Mouse (Mus musculus) midbrain, embryonic 10.5 days (tissue): Measurements from ENCODE around the gene Rtkn. TPM values are rescaled to one million over a fixed set of nuclear protein-coding genes. Genes with fewer than 3 reads are reported as not detected.

Experiments
- DNase-seq: peaks from one replicate; pipeline ENCODE4 v3.0.0-alpha.2; 2017; ENCODE audit warnings: low spot score
- H3K27ac ChIP-seq: fragments of 300-500 bp; sonication (generic); replicated peaks from 2 replicates; pipeline ENCODE4 v1.5.1; 2016; ENCODE audit warnings: mild to moderate bottlenecking
- H3K27me3 ChIP-seq: fragments of 300-500 bp; sonication (generic); 2 replicates; pipeline ENCODE4 v1.6.1; 2016; ENCODE audit warnings: low read depth, mild to moderate bottlenecking; ENCODE audit not compliant: poor library complexity, severe bottlenecking
- H3K36me3 ChIP-seq: fragments of 300-500 bp; sonication (generic); 2 replicates; pipeline ENCODE4 v1.6.1; 2016; ENCODE audit warnings: mild to moderate bottlenecking, moderate library complexity
- H3K4me1 ChIP-seq: fragments of 300-500 bp; sonication (generic); 2 replicates; pipeline ENCODE4 v1.6.1; 2016
- H3K4me3 ChIP-seq: fragments of 300-500 bp; sonication (generic); 2 replicates; pipeline ENCODE4 v1.5.1; 2016; ENCODE audit warnings: mild to moderate bottlenecking, moderate library complexity
- H3K9me3 ChIP-seq: fragments of 300-500 bp; sonication (generic); replicated peaks from 2 replicates; pipeline ENCODE4 v1.6.1; 2016; ENCODE audit warnings: mild to moderate bottlenecking
- WGBS: fragments of 180-500 bp; shearing (Covaris S2); methylation state at CpG from one replicate; pipeline ENCODE4 v1.1.7; 2016; 5-methylcytosine and 5-hydroxymethylcytosine counted together
- polyA plus RNA-seq: library from polyadenylated mRNA; unstranded; fragments of >200 nt; fragmentation: Nextera tagmentation; extraction: Ambion mirVana; gene quantifications from 2 replicates; pipeline ENCODE4 v1.2.1, GENCODE M21; 2016

Gene Rtkn
- polyA plus RNA-seq, 1 experiment from 2014 or later, result 35.3 TPM

- H3K4me1 ChIP-seq, result peaks cover 56% of the 10 kb centered on the region
- no peak for DNase-seq
- WGBS, result 10% methylated on average over 5 of the region's 5 CpGs
- no peaks in the 10 kb centered on the region for H3K9me3 ChIP-seq
- H3K27ac ChIP-seq, result peak overlapping the region; percentile 100
- H3K4me3 ChIP-seq, result peak overlapping the region; percentile 74
- H3K27me3 ChIP-seq, result peaks cover 20% of the 10 kb centered on the region
- peaks cover 7% of the 10 kb centered on the region for H3K36me3 ChIP-seq
Measured at GRCm38 (mm10) chr6:83136291-83136880, 1.1 kb downstream of the Rtkn start.

- DNase-seq, result peak; percentile 89
- Histone ChIP-seq H3K36me3 (peaks cover 7% of the 10 kb centered on the region), H3K27ac (peak overlapping the region; percentile 100), H3K27me3 (peaks cover 26% of the 10 kb centered on the region), H3K9me3 (no peaks in the 10 kb centered on the region), H3K4me1 (peaks cover 62% of the 10 kb centered on the region), H3K4me3 (peak overlapping the region; percentile 74)
- WGBS, result under 1% methylated on average over 26 of the region's 26 CpGs
Measured at GRCm38 (mm10) chr6:83136881-83137575, 1.8 kb downstream of the Rtkn start.

GRCm38 (mm10) chr6:83137576-83137950 is 2.3 kb downstream of the Rtkn start:
- Histone ChIP-seq H3K27ac (peak overlapping the region; percentile 100), H3K36me3 (peaks cover 7% of the 10 kb centered on the region), H3K4me3 (peak overlapping the region; percentile 74), H3K27me3 (peaks cover 31% of the 10 kb centered on the region), H3K9me3 (no peaks in the 10 kb centered on the region), H3K4me1 (peaks cover 68% of the 10 kb centered on the region)
- DNase-seq, result peak; percentile 93
- under 1% methylated on average over 12 of the region's 12 CpGs for WGBS

GRCm38 (mm10) chr6:83138056-83138455 is 2.8 kb downstream of the Rtkn start:
- H3K4me1 ChIP-seq, result peaks cover 73% of the 10 kb centered on the region
- peak overlapping the region; percentile 74 for H3K4me3 ChIP-seq
- H3K27ac ChIP-seq, result peak overlapping the region; percentile 100
- peaks cover 7% of the 10 kb centered on the region for H3K36me3 ChIP-seq
- whole genome bisulfite sequencing, result 1% methylated on average over 11 of the region's 11 CpGs
- H3K9me3 ChIP-seq, result no peaks in the 10 kb centered on the region
- H3K27me3 ChIP-seq, result peaks cover 31% of the 10 kb centered on the region
- DNase-seq, result peak; percentile 73

GRCm38 (mm10) chr6:83140044-83140443 is 4.8 kb downstream of the Rtkn start:
- 97% methylated on average over 8 of the region's 8 CpGs for WGBS
- Histone ChIP-seq H3K4me3 (no peak overlapping the region), H3K27me3 (peaks cover 25% of the 10 kb centered on the region), H3K4me1 (peaks cover 74% of the 10 kb centered on the region), H3K27ac (no peak overlapping the region), H3K9me3 (no peaks in the 10 kb centered on the region), H3K36me3 (peaks cover 7% of the 10 kb centered on the region)
- no peak for DNase-seq

- Histone ChIP-seq H3K36me3 (peaks cover 17% of the 10 kb centered on the region), H3K27ac (peak overlapping the region; percentile 79), H3K4me1 (peaks cover 62% of the 10 kb centered on the region), H3K27me3 (peaks cover 14% of the 10 kb centered on the region), H3K4me3 (peak overlapping the region; percentile 54), H3K9me3 (no peaks in the 10 kb centered on the region)
- WGBS, result 29% methylated on average over 4 of the region's 4 CpGs
- no peak for DNase-seq
Measured at GRCm38 (mm10) chr6:83141636-83142035, 6.4 kb downstream of the Rtkn start.

DNA sequence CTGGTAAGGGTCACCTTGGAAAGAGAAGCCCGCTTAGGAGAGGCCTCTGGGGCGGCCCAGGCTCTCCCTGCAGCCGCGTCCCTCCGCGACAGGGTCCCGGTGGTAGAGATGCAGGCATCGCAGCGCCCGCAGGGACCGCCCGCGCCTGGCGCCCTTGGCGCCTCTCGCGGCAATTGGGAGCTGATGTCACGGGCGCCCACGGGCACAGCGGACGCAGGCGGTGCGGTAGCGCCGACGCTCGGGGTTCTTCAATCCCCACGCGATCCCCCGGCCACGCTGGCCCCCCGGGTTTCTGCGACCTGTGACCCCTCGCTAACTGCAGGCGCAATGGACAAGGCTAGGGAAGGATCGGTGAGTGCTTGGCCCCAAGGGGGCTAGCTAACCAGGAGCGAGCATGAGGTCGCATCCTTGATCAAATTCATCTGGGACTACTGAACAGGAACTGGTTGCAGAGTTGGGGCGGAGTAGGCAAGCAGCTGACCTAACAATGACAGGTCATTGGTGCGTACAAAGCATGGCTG is 7.0 kb downstream of the Rtkn start:
- Histone ChIP-seq H3K9me3 (no peaks in the 10 kb centered on the region), H3K27me3 (peaks cover 14% of the 10 kb centered on the region), H3K27ac (peak overlapping the region; percentile 79), H3K4me1 (peaks cover 61% of the 10 kb centered on the region), H3K36me3 (peaks cover 24% of the 10 kb centered on the region), H3K4me3 (peak overlapping the region; percentile 54)
- DNase-seq, result peak; percentile 39
- under 1% methylated on average over 41 of the region's 41 CpGs for WGBS

- Histone ChIP-seq H3K4me1 (peaks cover 58% of the 10 kb centered on the region), H3K4me3 (peak overlapping the region; percentile 54; the same call in 1 of the 2 replicates), H3K27ac (no peak overlapping the region), H3K36me3 (peaks cover 30% of the 10 kb centered on the region), H3K9me3 (no peaks in the 10 kb centered on the region), H3K27me3 (peaks cover 14% of the 10 kb centered on the region)
- no peak for DNase-seq
- WGBS, result 61% methylated on average over 11 of the region's 11 CpGs
Measured at GRCm38 (mm10) chr6:83142886-83143285, 7.6 kb downstream of the Rtkn start.

DNA sequence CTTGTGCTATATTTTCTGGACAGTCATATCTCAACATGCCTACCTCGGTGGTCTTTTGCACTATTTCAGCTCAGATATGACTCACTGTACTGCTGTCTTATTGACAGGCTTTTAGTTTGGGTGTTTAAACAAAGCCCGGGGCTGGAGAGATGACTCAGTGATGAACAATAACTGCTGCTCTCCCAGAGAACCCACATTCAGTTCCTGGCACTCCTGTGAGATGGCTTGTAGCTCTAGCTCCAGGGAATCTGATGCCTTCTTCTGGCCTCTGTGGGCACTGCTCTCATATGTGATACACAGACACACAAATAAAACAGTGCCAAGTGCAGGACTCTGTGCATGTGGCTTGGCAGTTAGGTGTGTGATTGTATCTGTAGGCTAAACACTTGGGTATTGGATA is 9.9 kb downstream of the Rtkn start:
- DNase-seq, result no peak
- H3K36me3 ChIP-seq, result peaks cover 46% of the 10 kb centered on the region
- no peak overlapping the region for H3K4me3 ChIP-seq
- H3K4me1 ChIP-seq, result peaks cover 35% of the 10 kb centered on the region
- no peak overlapping the region for H3K27ac ChIP-seq
- peaks cover 14% of the 10 kb centered on the region for H3K27me3 ChIP-seq
- no peaks in the 10 kb centered on the region for H3K9me3 ChIP-seq
- 86% methylated on average over 2 of the region's 2 CpGs for WGBS

DNA sequence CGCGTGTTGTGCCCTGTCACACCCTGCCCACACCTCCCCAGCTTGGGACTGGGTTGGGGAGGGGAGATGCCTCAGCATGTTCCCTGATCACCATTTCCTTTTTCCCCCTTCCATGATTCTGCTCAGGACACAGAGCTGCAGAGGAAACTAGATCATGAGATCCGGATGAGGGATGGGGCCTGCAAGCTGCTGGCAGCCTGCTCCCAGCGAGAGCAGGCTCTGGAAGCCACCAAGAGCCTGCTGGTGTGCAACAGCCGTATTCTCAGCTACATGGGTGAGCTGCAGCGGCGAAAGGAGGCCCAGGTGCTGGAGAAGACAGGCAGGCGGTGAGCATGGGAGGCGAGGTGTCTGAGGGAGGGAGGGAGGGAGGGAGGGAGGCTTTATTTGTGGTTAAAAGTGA is 10.5 kb downstream of the Rtkn start:
- Histone ChIP-seq H3K27ac (no peak overlapping the region), H3K4me1 (peaks cover 39% of the 10 kb centered on the region), H3K36me3 (peaks cover 52% of the 10 kb centered on the region), H3K27me3 (peaks cover 14% of the 10 kb centered on the region), H3K4me3 (no peak overlapping the region), H3K9me3 (no peaks in the 10 kb centered on the region)
- WGBS, result 79% methylated on average over 9 of the region's 9 CpGs
- no peak for DNase-seq

GRCm38 (mm10) chr6:83147280-83147679 is 12.0 kb downstream of the Rtkn start:
- WGBS, result 59% methylated on average over 7 of the region's 7 CpGs
- H3K36me3 ChIP-seq, result peaks cover 66% of the 10 kb centered on the region

GRCm38 (mm10) chr6:83151721-83152120 is 16.5 kb downstream of the Rtkn start:
- H3K4me1 ChIP-seq, result peaks cover 55% of the 10 kb centered on the region
- no peak overlapping the region for H3K4me3 ChIP-seq
- H3K27me3 ChIP-seq, result peaks cover 16% of the 10 kb centered on the region
- no peaks in the 10 kb centered on the region for H3K9me3 ChIP-seq
- peaks cover 74% of the 10 kb centered on the region for H3K36me3 ChIP-seq
- 26% methylated on average over 8 of the region's 8 CpGs for WGBS
- no peak for DNase-seq
- H3K27ac ChIP-seq, result peak overlapping the region; percentile 52; the same call in 1 of the 2 replicates

More at GRCm38 (mm10) chr6:83147280-83147679, 12.0 kb downstream of the Rtkn start:
- Histone ChIP-seq H3K4me3 (no peak overlapping the region), H3K4me1 (peaks cover 42% of the 10 kb centered on the region), H3K9me3 (no peaks in the 10 kb centered on the region), H3K27me3 (peaks cover 2% of the 10 kb centered on the region), H3K27ac (no peak overlapping the region)
- no peak for DNase-seq

- Histone ChIP-seq H3K27ac (no peak overlapping the region), H3K27me3 (peaks cover 23% of the 10 kb centered on the region), H3K9me3 (no peaks in the 10 kb centered on the region), H3K4me1 (peaks cover 49% of the 10 kb centered on the region), H3K36me3 (peaks cover 61% of the 10 kb centered on the region), H3K4me3 (no peak overlapping the region)
- 85% methylated on average over 12 of the region's 12 CpGs for WGBS
- no peak for DNase-seq
Measured at GRCm38 (mm10) chr6:83153038-83153437, 17.8 kb downstream of the Rtkn start.
